Mouse (Mus musculus): ENCODE results near the gene Usp20.

Gene Usp20

DNA sequence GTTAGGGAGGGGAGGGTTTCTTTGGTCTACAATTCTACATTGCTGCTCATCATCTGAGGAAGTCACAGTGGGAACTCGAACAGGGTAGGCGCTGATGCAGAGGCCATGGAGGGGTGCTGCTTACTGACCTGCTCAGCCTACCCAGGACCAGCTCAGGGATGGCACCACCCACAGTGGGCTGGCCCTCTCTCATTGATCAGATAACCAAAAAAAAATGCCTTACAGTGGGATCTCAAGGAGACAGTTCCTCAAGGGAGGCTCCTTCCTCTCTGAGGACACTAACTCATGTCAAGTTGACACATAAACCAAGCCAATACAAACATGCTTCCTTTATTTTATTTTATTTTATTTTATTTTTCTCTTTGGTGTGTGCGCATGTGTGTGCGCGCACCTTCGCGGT is 87.4 kb downstream of the Usp20 start:
- no peak for DNase-seq (ENCODE audit: low read depth, low spot score)

All from retina, adult 2 months (tissue).